Mouse (Mus musculus): Measurements from ENCODE around the gene Cmah. TPM values are rescaled to one million over a fixed set of nuclear protein-coding genes. Genes with fewer than 3 reads are reported as not detected.

Cmah gene
- total RNA-seq, 2 experiments from 2014 or later = 0.30 to 0.45 TPM

- intact Hi-C loops (cut with DNase I) = no loop called here
- DNase-seq (ENCODE audit: low spot score in 2 of 2) = no peak
These were observed 133.3 kb downstream of the Cmah start for GRCm38 (mm10) chr13:24460517-24460916.

- intact Hi-C loops (cut with DNase I) = no loop called here
- DNase-seq (ENCODE audit: low spot score in 2 of 2) = no peak
These were observed 136.6 kb downstream of the Cmah start for GRCm38 (mm10) chr13:24463767-24464166.

GRCm38 (mm10) chr13:24466027-24466426 is 138.8 kb downstream of the Cmah start:
- DNase-seq (ENCODE audit: low spot score in 2 of 2) = no peak
- intact Hi-C loops (cut with DNase I) = no loop called here

GRCm38 (mm10) chr13:24467806-24468205 is 140.6 kb downstream of the Cmah start:
- DNase-seq (ENCODE audit: low spot score in 2 of 2) = no peak
- intact Hi-C loops (cut with DNase I) = no loop called here

GRCm38 (mm10) chr13:24477564-24477963 is 150.4 kb downstream of the Cmah start:
- intact Hi-C loops (cut with DNase I) = no loop called here
- no peak for DNase-seq (ENCODE audit: low spot score in 2 of 2)

GRCm38 (mm10) chr13:24479516-24479915 is 152.3 kb downstream of the Cmah start:
- intact Hi-C loops (cut with DNase I) = no loop called here
- no peak for DNase-seq (ENCODE audit: low spot score in 2 of 2)

- intact Hi-C loops (cut with DNase I) = loop anchor here (5.0 kb wide), 1 partner anchor 296 kb away; no protein-coding TSS in a partner anchor
- no peak for DNase-seq (ENCODE audit: low spot score in 2 of 2)
These were observed 153.6 kb downstream of the Cmah start for GRCm38 (mm10) chr13:24480824-24481223.

GRCm38 (mm10) chr13:24481615-24482295 is 154.6 kb downstream of the Cmah start:
- intact Hi-C loops (cut with DNase I) = loop anchor here (1.0 to 5.0 kb wide), 3 partner anchors 206 to 296 kb away; no protein-coding TSS in a partner anchor
- peak; percentile 25 to 45 for DNase-seq (ENCODE audit: low spot score in 2 of 2)

- DNase-seq (ENCODE audit: low spot score in 2 of 2) = no peak
- intact Hi-C loops (cut with DNase I) = loop anchor here (2.0 to 5.0 kb wide), 2 partner anchors 229 to 294 kb away; no protein-coding TSS in a partner anchor
These were observed 156.5 kb downstream of the Cmah start for GRCm38 (mm10) chr13:24483691-24484090.

- no peak for DNase-seq (ENCODE audit: low spot score in 2 of 2)
- intact Hi-C loops (cut with DNase I) = loop anchor here (5.0 kb wide), 1 partner anchor 292 kb away; no protein-coding TSS in a partner anchor
These were observed 157.6 kb downstream of the Cmah start for GRCm38 (mm10) chr13:24484811-24485210.

GRCm38 (mm10) chr13:24485964-24486363 is 158.8 kb downstream of the Cmah start:
- intact Hi-C loops (cut with DNase I) = no loop called here
- no peak for DNase-seq (ENCODE audit: low spot score in 2 of 2)

GRCm38 (mm10) chr13:24486403-24486802 is 159.2 kb downstream of the Cmah start:
- no peak for DNase-seq (ENCODE audit: low spot score in 2 of 2)
- intact Hi-C loops (cut with DNase I) = no loop called here

GRCm38 (mm10) chr13:24487061-24487460 is 159.9 kb downstream of the Cmah start:
- DNase-seq (ENCODE audit: low spot score in 2 of 2) = no peak
- intact Hi-C loops (cut with DNase I) = no loop called here

GRCm38 (mm10) chr13:24487546-24487945 is 160.3 kb downstream of the Cmah start:
- intact Hi-C loops (cut with DNase I) = no loop called here

GRCm38 (mm10) chr13:24488526-24489070 is 161.4 kb downstream of the Cmah start:
- DNase-seq (ENCODE audit: low spot score in 2 of 2) = no peak
- intact Hi-C loops (cut with DNase I) = no loop called here

More at GRCm38 (mm10) chr13:24487546-24487945, 160.3 kb downstream of the Cmah start:
- no peak for DNase-seq (ENCODE audit: low spot score in 2 of 2)

- intact Hi-C loops (cut with DNase I) = no loop called here
- no peak for DNase-seq (ENCODE audit: low spot score in 2 of 2)
These were observed 162.3 kb downstream of the Cmah start for GRCm38 (mm10) chr13:24489515-24489914.

- intact Hi-C loops (cut with DNase I) = no loop called here
- no peak for DNase-seq (ENCODE audit: low spot score in 2 of 2)
These were observed 162.8 kb downstream of the Cmah start for GRCm38 (mm10) chr13:24490041-24490440.

- intact Hi-C loops (cut with DNase I) = no loop called here
- DNase-seq (ENCODE audit: low spot score in 2 of 2) = no peak
These were observed 163.9 kb downstream of the Cmah start for GRCm38 (mm10) chr13:24491101-24491500.

- peak in 1 of 2 experiments; percentile 17 for DNase-seq (ENCODE audit: low spot score in 2 of 2)
- intact Hi-C loops (cut with DNase I) = no loop called here
These were observed 166.6 kb downstream of the Cmah start for GRCm38 (mm10) chr13:24493784-24494183.

GRCm38 (mm10) chr13:24496353-24496752 is 169.1 kb downstream of the Cmah start:
- no peak for DNase-seq (ENCODE audit: low spot score in 2 of 2)
- intact Hi-C loops (cut with DNase I) = loop anchor here (5.0 kb wide), 1 partner anchor 191 kb away; no protein-coding TSS in a partner anchor

GRCm38 (mm10) chr13:24497001-24497400 is 169.8 kb downstream of the Cmah start:
- DNase-seq (ENCODE audit: low spot score in 2 of 2) = no peak
- intact Hi-C loops (cut with DNase I) = loop anchor here (5.0 kb wide), 1 partner anchor 190 kb away; no protein-coding TSS in a partner anchor

Measured in left cerebral cortex, postnatal 36 days (tissue).